Mouse (Mus musculus) heart, adult 2 months (tissue): ENCODE measurements around the gene Ppil2.

ENCODE experiments used
- CTCF ChIP-seq: fragments of 200-600 bp; IDR thresholded peaks from 2 replicates; pipeline ENCODE4 v1.8.1; 2022; ENCODE audit warnings: antibody characterized with exemption, mild to moderate bottlenecking, moderate library complexity
- EP300 ChIP-seq: fragments of 200-500 bp; IDR thresholded peaks from 2 replicates; pipeline ENCODE4 v1.6.1; 2011; ENCODE audit warnings: low read depth, low read length, control low read depth; ENCODE audit not compliant: insufficient read depth

- TF ChIP-seq CTCF (no peak), EP300 (no peak)
Measured at GRCm38 (mm10) chr16:17085636-17086035, 25.4 kb downstream of the Ppil2 start.
